Mouse (Mus musculus) frontal cortex, postnatal 14 days (tissue): ENCODE measurements around the gene Tcl1b5.

Source experiments
- DNase-seq, 2 experiments: peaks; one replicate each; pipeline ENCODE4 v3.0.0; 2022; ENCODE audit warnings: low spot score in 2 of 2

Tcl1b5 gene

DNA sequence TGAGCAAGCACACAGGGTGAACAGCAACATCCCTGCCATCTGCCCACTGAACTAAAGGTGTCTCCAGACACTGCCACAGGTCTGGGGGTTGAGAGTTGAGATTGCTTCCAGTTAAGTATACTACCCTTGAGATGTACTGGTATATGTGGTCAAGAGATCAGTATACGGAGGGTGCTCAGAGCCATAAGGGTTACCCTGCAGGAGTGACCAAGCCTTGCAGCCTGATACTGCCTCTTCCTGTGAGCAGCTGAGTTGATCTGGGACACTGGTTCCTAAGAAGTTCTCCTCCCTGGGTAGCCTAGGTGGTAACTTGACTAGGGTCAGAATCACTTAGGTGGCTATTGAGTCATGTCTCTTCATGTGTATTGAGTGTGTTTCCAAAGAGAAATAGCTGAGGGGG, 32.3 kb downstream of the Tcl1b5 start:
- DNase-seq = no peak

DNA sequence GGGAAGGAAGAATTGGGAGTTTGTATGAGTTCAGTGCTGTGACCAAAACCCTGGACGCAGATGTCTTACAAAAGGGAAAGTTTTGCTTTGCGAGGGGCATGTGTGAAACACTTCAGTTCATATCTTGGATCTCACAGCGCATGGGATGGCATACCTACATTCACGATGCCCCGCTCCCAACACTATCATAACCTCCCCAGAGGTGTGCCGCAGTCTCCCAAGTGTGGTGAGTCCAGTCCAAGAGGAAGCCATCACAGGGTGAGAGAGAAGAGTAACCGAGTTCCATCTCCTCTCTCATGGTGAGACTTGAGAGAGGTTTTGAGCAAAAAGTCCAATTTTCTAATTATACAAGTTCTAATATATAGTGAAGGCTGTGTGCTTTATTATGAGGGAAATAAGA, 33.1 kb downstream of the Tcl1b5 start:
- DNase-seq = no peak

DNA sequence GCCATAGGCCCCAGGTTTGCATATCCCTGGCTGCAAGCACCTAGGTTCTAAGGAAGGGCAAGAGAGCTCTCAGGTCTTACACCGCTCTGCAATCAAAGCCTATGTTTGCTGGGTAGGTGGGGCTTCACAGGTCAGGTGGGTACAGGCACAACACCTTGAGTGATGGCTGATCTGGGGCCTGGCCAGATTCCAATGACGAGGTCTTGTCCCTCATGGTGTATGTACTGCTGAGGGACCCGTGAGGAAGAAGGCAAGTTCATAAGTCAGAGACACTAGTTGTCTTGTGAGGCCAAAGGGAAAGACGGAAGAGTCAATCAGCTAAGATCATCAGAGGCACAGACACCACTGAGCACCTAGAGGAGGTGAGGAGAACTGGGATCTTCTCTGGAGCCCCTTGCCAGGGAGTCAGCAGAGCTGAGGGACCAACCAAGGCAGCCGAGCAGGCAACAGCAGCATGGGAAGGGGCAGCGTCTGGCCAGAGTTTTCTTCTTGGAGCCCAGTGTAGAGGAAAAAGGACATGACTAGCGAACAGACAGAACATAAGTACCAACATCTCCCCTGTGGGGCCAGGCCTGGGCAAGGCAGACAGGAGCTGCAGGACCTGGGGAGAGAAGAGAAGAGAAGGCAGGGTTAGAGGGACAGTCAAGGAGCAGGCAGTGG, 41.1 kb downstream of the Tcl1b5 start:
- DNase-seq = no peak

DNA sequence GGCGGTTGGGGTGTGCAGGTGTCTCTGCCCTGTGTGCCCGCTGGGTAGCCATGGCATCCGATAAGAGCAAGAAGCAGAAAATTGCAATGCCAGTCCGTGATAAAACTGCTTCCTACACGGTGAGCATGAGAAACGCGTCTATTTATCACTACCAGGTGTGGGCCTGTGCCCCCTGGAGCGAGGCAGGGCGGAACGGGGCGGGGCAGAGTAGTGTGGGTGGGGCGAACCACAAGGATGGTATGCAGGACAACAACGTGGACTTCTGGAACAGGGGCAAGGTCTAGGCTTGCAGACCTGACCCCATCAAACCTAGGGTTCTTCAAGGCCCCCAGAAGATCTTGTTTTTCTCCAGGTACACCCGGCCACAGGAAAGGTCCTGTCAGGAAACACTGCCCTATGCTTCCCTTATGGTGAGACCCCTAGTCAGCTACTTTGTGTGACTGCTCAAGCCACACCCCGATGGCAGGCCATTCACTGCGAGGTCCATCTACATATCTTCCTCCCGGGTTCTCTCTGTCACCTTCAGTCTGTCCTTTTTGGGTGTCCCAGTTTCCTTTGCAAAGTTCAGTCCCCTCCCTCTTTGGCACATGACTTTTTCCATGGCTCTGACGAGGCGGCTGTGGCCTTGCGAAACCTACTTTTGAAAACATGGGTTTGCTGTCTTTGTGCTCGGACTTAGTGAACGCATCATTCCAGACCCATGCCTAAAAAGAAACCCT, 46.6 kb downstream of the Tcl1b5 start, which contains the start of gene Tcl1:
Gene Tcl1, minus strand, starts transcription at position 193 of the 719 bp plus-strand sequence.
- DNase-seq = no peak

DNA sequence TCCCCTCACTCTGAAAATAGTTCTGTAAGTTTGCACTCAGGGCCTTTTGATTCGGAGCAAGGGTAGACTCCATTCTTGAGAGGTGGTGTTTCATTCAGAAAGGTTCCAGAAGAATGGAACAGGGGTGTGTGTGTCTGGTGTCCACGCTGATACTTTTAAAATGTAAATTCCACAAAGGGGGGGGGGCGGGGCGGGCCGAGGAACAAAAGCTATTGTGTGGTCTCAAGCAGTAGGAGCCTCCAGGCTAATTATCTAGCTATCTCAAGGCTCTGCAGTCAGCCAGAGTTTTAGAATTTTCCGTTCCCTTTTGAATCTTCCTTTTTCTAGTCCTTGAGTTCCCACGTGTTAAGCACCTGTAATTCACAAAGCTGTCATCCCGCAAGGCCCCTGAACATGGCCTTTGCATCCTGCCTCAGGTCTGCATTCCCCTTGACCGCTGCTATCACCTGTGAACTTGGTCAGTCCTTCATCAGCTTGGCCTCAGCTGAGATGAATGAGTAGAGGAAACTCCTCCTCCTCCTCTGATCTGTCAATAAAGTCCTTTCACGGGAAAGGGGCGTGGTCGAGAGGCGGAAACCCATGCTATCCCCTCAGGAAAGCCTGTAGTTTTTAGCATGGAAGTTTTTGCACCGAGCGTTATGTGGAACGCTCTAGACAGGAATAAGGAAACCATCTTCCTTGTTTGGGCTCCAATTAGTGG, 48.6 kb downstream of the Tcl1b5 start:
- DNase-seq = no peak
